Mouse (Mus musculus) brown adipose tissue, adult 24 weeks (tissue): ENCODE results near the gene Kat5. TPM values are rescaled to one million over a fixed set of nuclear protein-coding genes. Genes with fewer than 3 reads are reported as not detected.

Experiments used
- H3K27ac ChIP-seq: fragments of 200-500 bp; replicated peaks from 2 replicates; pipeline ENCODE4 v1.5.1; 2012; ENCODE audit warnings: low read depth, mild to moderate bottlenecking, low read length
- H3K4me1 ChIP-seq: fragments of 200-500 bp; 2 replicates; pipeline ENCODE4 v1.6.1; 2012; ENCODE audit warnings: low read length, mixed read lengths; ENCODE audit not compliant: control insufficient read depth, insufficient read depth, insufficient read length
- H3K4me3 ChIP-seq: fragments of 200-500 bp; 2 replicates; pipeline ENCODE4 v1.5.1; 2012; ENCODE audit warnings: low read depth, mild to moderate bottlenecking, low read length, moderate library complexity; ENCODE audit not compliant: insufficient read depth
- polyA plus RNA-seq: library from polyadenylated mRNA; stranded (reverse); fragments of >200 nt; gene quantifications from 2 replicates; pipeline ENCODE4 v1.2.4, GENCODE M21; 2012; ENCODE audit not compliant: missing spikeins, insufficient read depth, insufficient read length

Kat5 gene
- polyA plus RNA-seq, 1 experiment, result 17.0 TPM

GRCm38 (mm10) chr19:5607705-5608410, 2.2 kb downstream of the Kat5 start:
- H3K4me3 ChIP-seq, result no peak overlapping the region
- H3K27ac ChIP-seq, result no peak overlapping the region
- H3K4me1 ChIP-seq, result peaks cover 6% of the 10 kb centered on the region

DNA sequence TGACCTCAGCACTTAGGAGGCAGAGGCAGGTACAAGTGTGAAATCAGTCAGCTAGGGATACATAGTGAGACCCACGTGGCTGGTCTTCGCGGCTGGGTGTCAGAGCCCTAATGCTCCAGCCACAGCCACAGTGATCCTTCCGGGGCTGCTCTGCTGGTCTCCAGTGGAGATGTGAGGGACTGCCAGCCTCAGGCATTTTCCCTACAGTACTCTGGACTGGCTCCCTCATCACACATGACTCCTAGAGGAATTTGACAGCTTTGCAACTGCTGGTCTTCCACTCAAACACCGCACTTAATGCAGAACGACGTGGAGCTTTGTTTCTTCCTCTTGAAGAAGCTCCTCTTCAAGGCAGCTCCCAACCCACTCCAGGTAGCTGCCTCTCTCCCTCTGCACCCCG, 3.8 kb downstream of the Kat5 start:
- Histone ChIP-seq H3K4me3 (no peak overlapping the region), H3K4me1 (peaks cover 12% of the 10 kb centered on the region), H3K27ac (no peak overlapping the region)

DNA sequence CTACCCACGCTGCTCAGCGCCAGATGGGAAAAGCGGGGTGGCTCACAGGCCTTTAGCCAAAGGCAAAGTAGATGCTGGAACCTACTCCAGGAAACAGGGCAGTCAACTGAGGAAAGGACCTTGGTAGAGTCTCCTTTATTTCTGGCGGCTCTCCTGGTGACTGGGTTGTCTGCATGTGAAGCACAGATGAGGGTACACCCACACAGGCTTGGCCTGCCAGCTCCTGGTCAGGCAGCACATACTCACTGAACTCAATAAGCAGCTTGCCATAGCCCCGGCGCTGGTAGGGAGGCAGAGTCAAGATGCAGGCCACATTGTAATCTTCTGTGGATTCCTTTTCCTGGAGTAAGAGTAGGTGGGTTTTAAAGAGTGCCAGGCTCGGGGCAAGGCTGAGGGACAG, 4.9 kb downstream of the Kat5 start:
- Histone ChIP-seq H3K4me1 (peaks cover 8% of the 10 kb centered on the region), H3K4me3 (no peak overlapping the region), H3K27ac (no peak overlapping the region)

DNA sequence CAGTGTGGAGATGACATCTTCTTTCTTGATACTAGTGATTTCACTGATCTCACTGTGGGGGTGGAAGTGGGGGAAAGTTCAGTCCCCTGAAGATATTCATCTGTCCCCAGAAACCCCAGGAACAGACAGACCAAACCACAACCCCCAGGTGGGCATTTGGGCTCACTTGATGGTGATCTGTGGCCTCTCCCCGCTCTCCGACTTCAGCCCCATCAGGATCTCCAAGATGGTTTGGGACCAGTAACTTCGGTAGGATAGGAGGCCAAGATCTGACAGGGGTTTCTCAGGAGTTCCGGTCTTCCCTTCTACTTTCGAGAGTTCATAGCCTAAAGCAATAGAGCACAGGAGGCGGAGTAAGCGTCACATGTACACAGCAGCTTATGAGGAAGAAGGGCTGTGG, 6.4 kb downstream of the Kat5 start:
- Histone ChIP-seq H3K4me1 (peaks cover 8% of the 10 kb centered on the region), H3K4me3 (no peak overlapping the region), H3K27ac (no peak overlapping the region)

GRCm38 (mm10) chr19:5601752-5602541, 8.1 kb downstream of the Kat5 start, which contains the start of gene Rnaseh2c:
Gene Rnaseh2c (plus strand): TSS chr19:5601873.
- Histone ChIP-seq H3K4me1 (peaks cover 8% of the 10 kb centered on the region), H3K4me3 (peak within 1 kb of the TSS; percentile 84), H3K27ac (no peak within 1 kb of the TSS; the same call in 1 of the 2 replicates)

GRCm38 (mm10) chr19:5599224-5599623, 10.8 kb downstream of the Kat5 start:
- Histone ChIP-seq H3K4me1 (peaks cover 8% of the 10 kb centered on the region), H3K4me3 (no peak overlapping the region), H3K27ac (no peak overlapping the region)

- Histone ChIP-seq H3K27ac (no peak overlapping the region), H3K4me1 (no peaks in the 10 kb centered on the region), H3K4me3 (no peak overlapping the region)
Observed at GRCm38 (mm10) chr19:5591888-5592287, 18.1 kb downstream of the Kat5 start.

- no peaks in the 10 kb centered on the region for H3K4me1 ChIP-seq
- no peak overlapping the region for H3K4me3 ChIP-seq
- H3K27ac ChIP-seq, result no peak overlapping the region
Observed at GRCm38 (mm10) chr19:5589159-5589558, 20.9 kb downstream of the Kat5 start.

GRCm38 (mm10) chr19:5581995-5582394, 28.0 kb downstream of the Kat5 start:
- Histone ChIP-seq H3K4me3 (no peak overlapping the region), H3K4me1 (peaks cover 5% of the 10 kb centered on the region; the same call in 1 of the 2 replicates), H3K27ac (no peak overlapping the region)

DNA sequence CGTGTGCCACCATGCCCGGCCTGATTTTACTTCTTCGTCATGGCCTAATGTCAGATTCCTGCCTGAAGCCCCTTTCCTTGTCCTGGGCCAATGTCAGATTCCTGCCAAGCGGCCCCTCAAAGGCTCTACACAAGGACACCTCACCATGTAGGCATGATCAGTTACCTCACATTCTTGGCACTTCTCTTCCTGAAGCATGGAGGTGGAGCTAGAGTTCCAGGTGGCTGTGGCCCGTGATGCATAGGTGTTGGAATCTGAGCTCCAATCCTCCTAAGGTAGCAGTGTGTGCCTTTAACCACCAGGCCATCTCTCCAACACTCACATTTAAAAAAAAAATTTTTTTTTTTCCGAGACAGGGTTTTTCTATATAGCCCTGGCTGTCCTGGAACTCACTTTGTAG, 29.3 kb downstream of the Kat5 start:
- Histone ChIP-seq H3K27ac (no peak overlapping the region), H3K4me1 (peaks cover 5% of the 10 kb centered on the region; the same call in 1 of the 2 replicates)

DNA sequence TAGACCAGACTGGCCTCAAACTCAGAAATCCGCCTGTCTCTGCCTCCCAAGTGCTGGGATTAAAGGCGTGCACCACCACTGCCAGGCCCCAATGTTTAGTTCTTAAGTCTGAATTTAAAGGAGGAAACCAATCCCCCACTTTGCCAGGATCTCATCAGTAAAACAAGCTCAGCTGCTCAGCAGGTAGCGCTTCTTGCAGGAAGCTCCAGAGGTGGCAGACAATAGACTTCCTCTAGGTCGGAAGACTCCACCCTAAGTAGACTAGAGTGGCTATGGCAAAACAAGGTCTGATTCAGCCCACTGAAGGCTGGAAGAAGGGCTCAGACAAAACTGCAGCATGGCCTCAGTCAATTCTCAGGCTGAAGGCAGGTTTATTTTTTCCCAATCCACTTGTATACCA, 30.1 kb downstream of the Kat5 start:
- H3K27ac ChIP-seq, result peak overlapping the region; percentile 65
- H3K4me3 ChIP-seq, result no peak overlapping the region
- H3K4me1 ChIP-seq, result peaks cover 5% of the 10 kb centered on the region; the same call in 1 of the 2 replicates

More for the DNA sequence above, 29.3 kb downstream of the Kat5 start:
- no peak overlapping the region for H3K4me3 ChIP-seq

DNA sequence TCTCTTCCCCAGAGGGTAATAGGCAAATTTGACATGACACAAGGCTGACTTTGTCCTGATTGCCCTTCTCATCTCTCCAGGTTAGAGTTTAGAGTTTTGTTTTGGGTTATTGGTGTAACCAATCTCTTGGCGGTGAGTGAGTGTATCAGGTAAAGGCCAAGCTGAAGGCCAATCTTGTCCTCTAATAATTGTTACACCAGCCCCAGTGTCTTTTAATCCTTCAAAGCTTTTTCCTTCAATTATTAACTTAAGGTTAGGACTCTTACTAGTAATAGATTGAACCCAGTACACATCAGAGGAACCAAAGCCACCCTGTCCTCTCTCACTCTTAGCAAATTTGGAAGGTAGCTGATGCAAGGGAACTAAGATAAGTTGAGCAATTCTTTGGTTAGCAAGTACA, 34.7 kb downstream of the Kat5 start:
- no peak overlapping the region for H3K27ac ChIP-seq
- peaks cover 13% of the 10 kb centered on the region for H3K4me1 ChIP-seq

GRCm38 (mm10) chr19:5572331-5573125, 37.5 kb downstream of the Kat5 start:
- no peak overlapping the region for H3K4me3 ChIP-seq
- H3K4me1 ChIP-seq, result peaks cover 8% of the 10 kb centered on the region; the same call in 1 of the 2 replicates
- H3K27ac ChIP-seq, result peak overlapping the region; percentile 71

More for the DNA sequence above, 34.7 kb downstream of the Kat5 start:
- H3K4me3 ChIP-seq, result no peak overlapping the region

GRCm38 (mm10) chr19:5571831-5572230, 38.2 kb downstream of the Kat5 start:
- peaks cover 9% of the 10 kb centered on the region; the same call in 1 of the 2 replicates for H3K4me1 ChIP-seq
- no peak overlapping the region for H3K4me3 ChIP-seq
- H3K27ac ChIP-seq, result peak overlapping the region; percentile 71
